Mouse (Mus musculus) erythroblast, embryonic 14.5 days (primary cell): Measurements from ENCODE around the gene 4931428L18Rik.

Experiments
- GATA1 ChIP-seq: IDR thresholded peaks from 2 replicates; pipeline ENCODE4 v1.6.1; 2012; ENCODE audit warnings: low read length, inconsistent platforms, mixed read lengths
- TAL1 ChIP-seq: IDR thresholded peaks from 3 replicates; pipeline ENCODE4 v1.6.1; 2012; ENCODE audit warnings: low read length, inconsistent platforms, mixed read lengths

DNA sequence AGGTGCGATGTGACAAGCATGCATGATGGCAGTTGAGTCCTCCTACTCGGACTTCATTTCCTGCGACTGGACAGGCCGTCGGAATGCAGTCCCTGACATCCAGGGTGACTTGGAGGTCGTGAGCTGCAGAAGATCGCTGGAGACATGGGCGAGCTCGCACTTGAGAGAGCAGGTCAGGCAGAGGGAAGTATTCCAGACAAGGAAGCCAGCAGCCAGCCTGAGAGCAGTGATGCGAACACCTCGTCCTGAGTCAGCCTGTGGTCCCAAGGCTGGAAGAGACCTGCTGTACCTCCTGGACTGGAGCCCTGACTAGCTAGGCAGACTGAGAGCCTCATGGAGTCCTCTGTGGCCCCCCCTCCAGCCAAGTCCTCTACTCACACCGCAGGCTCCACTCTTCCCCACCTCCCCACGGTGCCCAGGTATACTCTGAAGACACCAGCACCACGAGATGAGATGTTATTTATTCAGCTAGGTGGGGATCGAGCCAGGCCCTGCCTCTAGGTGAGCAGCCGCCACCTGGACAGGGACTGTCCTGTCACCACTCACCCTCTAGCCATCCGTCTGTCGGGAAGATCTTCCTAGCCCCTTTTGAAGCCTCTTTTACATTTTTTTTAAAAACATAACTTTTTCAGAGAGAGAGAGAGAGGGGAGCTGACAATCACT lies 57.8 kb downstream of the 4931428L18Rik start:
- TF ChIP-seq GATA1 (no peak), TAL1 (no peak)
